Mouse (Mus musculus): ENCODE results near the gene Ptprf. TPM values are rescaled to one million over a fixed set of nuclear protein-coding genes. Genes with fewer than 3 reads are reported as not detected.

Ptprf gene
- polyA plus RNA-seq, 1 experiment from 2014 or later, result 29.1 TPM

- no peak overlapping the region for H3K4me2 ChIP-seq
- 91% methylated on average over 1 of the region's 1 CpGs for WGBS
- no peak overlapping the region for H3K9ac ChIP-seq (ENCODE audit: low read depth, low read length)
- no peak overlapping the region for H3K27ac ChIP-seq (ENCODE audit: low read depth, low read length)
- H3K4me1 ChIP-seq (replicated peaks; ENCODE audit: control insufficient read depth, insufficient read depth, low read length), result no peaks in the 10 kb centered on the region
- no peaks in the 10 kb centered on the region for H3K27me3 ChIP-seq (replicated peaks; ENCODE audit: control insufficient read depth, insufficient read depth, low read length)
- no peaks in the 10 kb centered on the region for H3K9me3 ChIP-seq (ENCODE audit: control insufficient read depth, low read length)
- H3K4me3 ChIP-seq (ENCODE audit: low read depth, low read length), result no peak overlapping the region
- ATAC-seq (replicated peaks; ENCODE audit: low FRiP score) (no peak), DNase-seq (ENCODE audit: low spot score) (no peak)
- H3K36me3 ChIP-seq (ENCODE audit: control insufficient read depth, insufficient read depth, low read length), result no peaks in the 10 kb centered on the region
Measured at GRCm38 (mm10) chr4:118310461-118310860, 19.3 kb upstream of the Ptprf start.

- Histone ChIP-seq H3K9ac (ENCODE audit: low read depth, low read length) (no peak overlapping the region), H3K4me2 (no peak overlapping the region), H3K4me1 (replicated peaks; ENCODE audit: control insufficient read depth, insufficient read depth, low read length) (no peaks in the 10 kb centered on the region), H3K4me3 (ENCODE audit: low read depth, low read length) (no peak overlapping the region), H3K27me3 (replicated peaks; ENCODE audit: control insufficient read depth, insufficient read depth, low read length) (no peaks in the 10 kb centered on the region), H3K36me3 (ENCODE audit: control insufficient read depth, insufficient read depth, low read length) (no peaks in the 10 kb centered on the region), H3K27ac (ENCODE audit: low read depth, low read length) (no peak overlapping the region), H3K9me3 (ENCODE audit: control insufficient read depth, low read length) (no peaks in the 10 kb centered on the region)
- DNase-seq (ENCODE audit: low spot score), result no peak
- WGBS, result 87% methylated on average over 13 of the region's 13 CpGs
- ATAC-seq (replicated peaks; ENCODE audit: low FRiP score), result no peak
Measured at GRCm38 (mm10) chr4:118307533-118308263, 16.5 kb upstream of the Ptprf start.

GRCm38 (mm10) chr4:118306113-118306696, 15.0 kb upstream of the Ptprf start:
- 83% methylated on average over 21 of the region's 21 CpGs for WGBS
- Histone ChIP-seq H3K4me3 (ENCODE audit: low read depth, low read length) (no peak overlapping the region), H3K27ac (ENCODE audit: low read depth, low read length) (no peak overlapping the region), H3K9ac (ENCODE audit: low read depth, low read length) (no peak overlapping the region), H3K4me1 (replicated peaks; ENCODE audit: control insufficient read depth, insufficient read depth, low read length) (no peaks in the 10 kb centered on the region), H3K36me3 (ENCODE audit: control insufficient read depth, insufficient read depth, low read length) (no peaks in the 10 kb centered on the region), H3K4me2 (no peak overlapping the region), H3K9me3 (ENCODE audit: control insufficient read depth, low read length) (no peaks in the 10 kb centered on the region), H3K27me3 (replicated peaks; ENCODE audit: control insufficient read depth, insufficient read depth, low read length) (no peaks in the 10 kb centered on the region)
- DNase-seq (ENCODE audit: low spot score) (no peak), ATAC-seq (replicated peaks; ENCODE audit: low FRiP score) (no peak)

- WGBS, result 62% methylated on average over 4 of the region's 4 CpGs
- Histone ChIP-seq H3K4me1 (replicated peaks; ENCODE audit: control insufficient read depth, insufficient read depth, low read length) (no peaks in the 10 kb centered on the region), H3K9me3 (ENCODE audit: control insufficient read depth, low read length) (no peaks in the 10 kb centered on the region), H3K4me2 (no peak overlapping the region), H3K36me3 (ENCODE audit: control insufficient read depth, insufficient read depth, low read length) (no peaks in the 10 kb centered on the region), H3K4me3 (ENCODE audit: low read depth, low read length) (no peak overlapping the region), H3K9ac (ENCODE audit: low read depth, low read length) (no peak overlapping the region), H3K27me3 (replicated peaks; ENCODE audit: control insufficient read depth, insufficient read depth, low read length) (no peaks in the 10 kb centered on the region), H3K27ac (ENCODE audit: low read depth, low read length) (no peak overlapping the region)
- no peak for ATAC-seq (replicated peaks; ENCODE audit: low FRiP score)
- no peak for DNase-seq (ENCODE audit: low spot score)
Measured at GRCm38 (mm10) chr4:118304984-118305383, 13.8 kb upstream of the Ptprf start.

- H3K9me3 ChIP-seq (ENCODE audit: control insufficient read depth, low read length), result no peaks in the 10 kb centered on the region
- H3K4me3 ChIP-seq (ENCODE audit: low read depth, low read length), result no peak overlapping the region
- ATAC-seq (replicated peaks; ENCODE audit: low FRiP score) (0 out of 2 replicates have a peak, but pooled peaks have one; percentile 31), DNase-seq (ENCODE audit: low spot score) (no peak)
- no peak overlapping the region for H3K27ac ChIP-seq (ENCODE audit: low read depth, low read length)
- no peaks in the 10 kb centered on the region; the same call in 1 of the 2 replicates for H3K27me3 ChIP-seq (replicated peaks; ENCODE audit: control insufficient read depth, insufficient read depth, low read length)
- H3K9ac ChIP-seq (ENCODE audit: low read depth, low read length), result no peak overlapping the region
- H3K36me3 ChIP-seq (ENCODE audit: control insufficient read depth, insufficient read depth, low read length), result no peaks in the 10 kb centered on the region
- no peak overlapping the region for H3K4me2 ChIP-seq
- H3K4me1 ChIP-seq (replicated peaks; ENCODE audit: control insufficient read depth, insufficient read depth, low read length), result peaks cover 8% of the 10 kb centered on the region; the same call in 1 of the 2 replicates
- WGBS, result 5% methylated on average over 5 of the region's 5 CpGs
Measured at GRCm38 (mm10) chr4:118297844-118298243, 6.6 kb upstream of the Ptprf start.

- H3K4me1 ChIP-seq (replicated peaks; ENCODE audit: control insufficient read depth, insufficient read depth, low read length), result peaks cover 8% of the 10 kb centered on the region
- no peak overlapping the region for H3K27ac ChIP-seq (ENCODE audit: low read depth, low read length)
- peaks cover 18% of the 10 kb centered on the region for H3K27me3 ChIP-seq (replicated peaks; ENCODE audit: control insufficient read depth, insufficient read depth, low read length)
- ATAC-seq (replicated peaks; ENCODE audit: low FRiP score) (no peak), DNase-seq (ENCODE audit: low spot score) (no peak)
- H3K4me2 ChIP-seq, result no peak overlapping the region
- WGBS, result 37% methylated on average over 17 of the region's 17 CpGs
- no peaks in the 10 kb centered on the region for H3K36me3 ChIP-seq (ENCODE audit: control insufficient read depth, insufficient read depth, low read length)
- H3K9ac ChIP-seq (ENCODE audit: low read depth, low read length), result no peak overlapping the region
- H3K9me3 ChIP-seq (ENCODE audit: control insufficient read depth, low read length), result no peaks in the 10 kb centered on the region
- no peak overlapping the region for H3K4me3 ChIP-seq (ENCODE audit: low read depth, low read length)
Measured at GRCm38 (mm10) chr4:118295651-118296561, 4.7 kb upstream of the Ptprf start.

GRCm38 (mm10) chr4:118294811-118295210, 3.6 kb upstream of the Ptprf start:
- Histone ChIP-seq H3K4me2 (no peak overlapping the region), H3K4me3 (ENCODE audit: low read depth, low read length) (no peak overlapping the region), H3K4me1 (replicated peaks; ENCODE audit: control insufficient read depth, insufficient read depth, low read length) (peaks cover 8% of the 10 kb centered on the region), H3K27me3 (replicated peaks; ENCODE audit: control insufficient read depth, insufficient read depth, low read length) (peaks cover 29% of the 10 kb centered on the region), H3K9me3 (ENCODE audit: control insufficient read depth, low read length) (no peaks in the 10 kb centered on the region), H3K36me3 (ENCODE audit: control insufficient read depth, insufficient read depth, low read length) (no peaks in the 10 kb centered on the region), H3K27ac (ENCODE audit: low read depth, low read length) (no peak overlapping the region), H3K9ac (ENCODE audit: low read depth, low read length) (no peak overlapping the region)
- ATAC-seq (replicated peaks; ENCODE audit: low FRiP score) (no peak), DNase-seq (ENCODE audit: low spot score) (no peak)
- 76% methylated on average over 4 of the region's 4 CpGs for WGBS

- Histone ChIP-seq H3K9me3 (ENCODE audit: control insufficient read depth, low read length) (no peaks in the 10 kb centered on the region), H3K27me3 (replicated peaks; ENCODE audit: control insufficient read depth, insufficient read depth, low read length) (peaks cover 35% of the 10 kb centered on the region), H3K9ac (ENCODE audit: low read depth, low read length) (no peak overlapping the region), H3K4me2 (no peak overlapping the region), H3K27ac (ENCODE audit: low read depth, low read length) (no peak overlapping the region), H3K4me1 (replicated peaks; ENCODE audit: control insufficient read depth, insufficient read depth, low read length) (peaks cover 16% of the 10 kb centered on the region), H3K36me3 (ENCODE audit: control insufficient read depth, insufficient read depth, low read length) (peaks cover 1% of the 10 kb centered on the region; the same call in 1 of the 2 replicates), H3K4me3 (ENCODE audit: low read depth, low read length) (no peak overlapping the region)
- peak; percentile 78 for DNase-seq (ENCODE audit: low spot score)
- ATAC-seq (replicated peaks; ENCODE audit: low FRiP score), result no peak
- 11% methylated on average over 11 of the region's 11 CpGs for WGBS
Measured at GRCm38 (mm10) chr4:118292741-118293306, 1.6 kb upstream of the Ptprf start.

All from liver, embryonic 11.5 days (tissue).